In the genomic region with DNA sequence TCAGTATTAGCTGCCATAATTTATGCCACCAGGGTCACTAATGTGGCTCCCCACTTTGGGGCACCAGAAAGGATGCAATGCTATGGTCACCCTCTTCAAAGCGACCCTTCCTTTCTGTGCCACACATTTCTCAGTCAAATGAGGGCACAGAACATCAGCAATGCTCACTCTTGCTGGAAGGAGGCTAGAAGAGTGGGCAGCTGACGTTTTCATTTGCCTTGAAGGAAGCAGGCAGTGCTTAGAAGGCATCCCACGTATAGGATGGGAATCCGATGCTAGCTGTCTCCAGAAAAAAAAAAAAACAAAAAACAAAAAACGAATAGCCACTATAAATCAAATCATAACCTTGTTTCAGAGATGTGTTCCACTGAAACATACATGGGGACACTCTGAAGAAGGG, we compare ENCODE assay signal across 28 mouse cellular contexts.
"Had no signal": no experiment of that assay in that cellular context is flagged by ENCODE, and none has a peak within 500 bp of the region (broad histone marks: within the 10 kb centered on the region; RNA-seq: fewer than 3 reads in every experiment).

No protein-coding gene starts in this region.

- H3K4me1 ChIP-seq: heart, embryonic 10.5 days; heart, embryonic 12.5 days; intestine, embryonic 15.5 days; limb, embryonic 10.5 days; limb, embryonic 12.5 days; liver, embryonic 13.5 days; liver, embryonic 15.5 days had no signal

- ATAC-seq: hindbrain, embryonic 16.5 days; inflammation-experienced regulatory T-cells, adult 6 months; intestine, embryonic 15.5 days; intestine, postnatal 0 days had no signal

- H3K9ac ChIP-seq: heart, embryonic 12.5 days; hindbrain, embryonic 12.5 days; hindbrain, embryonic 14.5 days; intestine, embryonic 15.5 days; limb, embryonic 12.5 days; liver, embryonic 13.5 days; liver, embryonic 15.5 days had no signal

- H3K4me2 ChIP-seq: heart, embryonic 12.5 days; hindbrain, embryonic 12.5 days; hindbrain, embryonic 14.5 days; intestine, embryonic 15.5 days; limb, embryonic 12.5 days; liver, embryonic 11.5 days; liver, embryonic 13.5 days; liver, embryonic 15.5 days had no signal

- H3K27me3 ChIP-seq: heart, embryonic 12.5 days; intestine, embryonic 15.5 days; limb, embryonic 12.5 days; liver, embryonic 13.5 days; liver, embryonic 15.5 days had no signal

- H3K9me3 ChIP-seq: heart, embryonic 10.5 days; heart, embryonic 12.5 days; hindbrain, embryonic 10.5 days; hindbrain, embryonic 12.5 days; intestine, embryonic 15.5 days; limb, embryonic 10.5 days; limb, embryonic 12.5 days; liver, embryonic 13.5 days; liver, embryonic 15.5 days had no signal

- DNase-seq: gastrocnemius, adult 2 months; gastrocnemius, postnatal 10 days; gastrocnemius, postnatal 25 days; heart, adult 18-20 months; heart, postnatal 10 days; heart, postnatal 4 days; kidney, adult 18-20 months; kidney, adult 8-10 months; kidney, postnatal 10 days; kidney, postnatal 25 days; kidney, postnatal 4 days; liver; liver, embryonic 13.5 days had no signal

- H3K27ac ChIP-seq: gastrocnemius, adult 2 months; heart, embryonic 10.5 days; hindbrain, embryonic 10.5 days; hindbrain, embryonic 12.5 days; hindbrain, embryonic 14.5 days; intestine, embryonic 15.5 days; layer of hippocampus, adult 2 months; left cerebral cortex, adult 2 months; limb, embryonic 10.5 days; limb, embryonic 12.5 days; liver, embryonic 13.5 days; liver, embryonic 15.5 days had no signal

- H3K4me3 ChIP-seq: gastrocnemius, adult 2 months; heart, embryonic 10.5 days; heart, embryonic 12.5 days; hindbrain, embryonic 10.5 days; hindbrain, embryonic 12.5 days; intestine, embryonic 15.5 days; layer of hippocampus, adult 2 months; left cerebral cortex, adult 2 months; limb, embryonic 10.5 days; limb, embryonic 12.5 days; liver, embryonic 13.5 days; liver, embryonic 15.5 days had no signal

- H3K36me3 ChIP-seq: heart, embryonic 10.5 days; heart, embryonic 12.5 days; hindbrain, embryonic 10.5 days; hindbrain, embryonic 12.5 days; intestine, embryonic 15.5 days; limb, embryonic 10.5 days; limb, embryonic 12.5 days; liver, embryonic 13.5 days; liver, embryonic 15.5 days had no signal
